Mouse (Mus musculus) ZHBTc4 (cell line): ENCODE data around the gene Yy1.
A peak's percentile ranks its signal among the peaks of the same experiment; 100 is the strongest.
"Not testable (repeated sequence)": the region's sequence is repeated elsewhere in the genome, so short reads cannot be mapped to it uniquely, and the experiment has no call there.

Experiments used
- DNase-seq: peaks from one replicate; pipeline ENCODE4 v3.0.0-alpha.2; 2011; ENCODE audit warnings: low read depth, low spot score

Gene Yy1

DNA sequence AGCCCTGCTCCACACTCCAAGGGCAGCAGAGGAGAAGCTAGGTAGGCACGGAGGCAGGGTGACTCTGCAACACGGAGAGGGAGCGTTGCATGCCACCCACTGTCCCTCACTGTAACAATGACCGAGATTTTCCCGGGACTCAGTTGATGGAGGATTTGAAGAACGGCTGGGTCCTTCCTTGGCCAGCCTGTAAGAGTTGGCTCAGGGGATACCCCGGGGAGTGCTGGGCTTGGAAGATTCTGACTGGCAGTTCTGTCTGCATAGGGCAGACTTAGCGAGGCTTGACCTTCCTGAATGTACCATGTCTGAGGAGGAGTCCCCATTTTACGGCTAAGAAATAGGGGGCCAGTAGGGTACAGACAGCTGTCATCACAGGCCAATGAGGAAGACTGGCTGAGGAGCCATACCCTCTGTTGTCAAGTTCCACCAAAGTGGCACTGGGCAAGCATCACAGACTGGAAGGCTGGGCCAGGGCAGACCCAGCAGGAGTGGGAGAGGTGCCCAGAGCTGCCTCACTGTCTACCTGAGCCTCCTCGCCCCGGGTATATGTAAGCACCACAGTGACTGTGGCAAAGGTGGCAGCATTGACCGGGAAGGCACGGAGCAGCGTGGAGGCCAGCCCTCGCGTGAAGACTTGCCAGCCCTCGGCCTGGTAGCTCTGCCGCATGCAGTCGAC is 33.6 kb downstream of the Yy1 start:
- no peak for DNase-seq

DNA sequence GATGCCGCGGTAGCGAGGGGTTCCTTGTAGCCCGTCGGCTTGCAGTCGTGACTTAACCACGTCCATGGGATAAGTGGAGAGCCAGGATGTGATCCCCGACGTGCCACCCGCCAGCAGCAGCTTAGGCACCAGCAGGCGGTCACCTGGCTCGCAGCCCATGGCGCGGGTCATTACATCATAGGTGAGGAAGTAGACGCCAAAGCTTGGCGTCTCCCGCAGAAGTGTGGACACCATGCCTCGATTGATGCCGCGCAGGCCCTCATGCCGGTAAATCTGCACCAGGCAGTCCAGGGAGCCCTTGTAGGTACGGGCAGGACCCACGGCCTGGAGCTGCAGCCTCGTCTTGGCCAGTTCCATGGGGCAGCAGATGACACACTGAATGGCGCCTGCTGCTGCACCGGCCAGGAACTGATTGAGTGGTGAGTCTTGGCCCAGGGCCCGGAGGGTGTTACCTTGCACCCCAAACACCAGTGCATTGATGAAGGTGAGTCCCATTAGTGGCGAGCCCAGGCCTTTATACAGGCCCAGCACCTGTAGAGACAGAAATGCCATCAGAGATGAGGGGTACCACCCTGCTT is 34.3 kb downstream of the Yy1 start:
- DNase-seq, result peak; percentile 26

DNA sequence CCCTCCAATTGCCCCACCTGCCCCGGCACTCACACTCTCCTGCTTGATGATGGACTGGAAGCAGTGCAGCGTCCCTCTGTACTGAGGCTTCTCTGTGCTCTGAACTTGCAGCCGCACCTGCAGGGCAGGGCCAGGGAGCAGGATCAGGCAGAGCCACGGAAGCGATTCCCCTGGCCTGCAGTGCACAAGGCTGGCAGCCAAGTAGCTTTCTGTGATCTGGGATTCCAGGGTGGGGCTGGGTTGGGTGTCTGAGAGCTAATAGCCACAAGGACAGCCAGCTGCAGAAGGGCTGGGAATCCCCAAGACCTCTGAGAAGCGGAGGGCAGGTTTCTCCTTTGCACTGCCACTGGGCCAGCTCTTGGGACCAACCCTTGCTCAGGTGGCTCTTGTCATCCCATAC is 34.9 kb downstream of the Yy1 start:
- DNase-seq, result peak; percentile 56

DNA sequence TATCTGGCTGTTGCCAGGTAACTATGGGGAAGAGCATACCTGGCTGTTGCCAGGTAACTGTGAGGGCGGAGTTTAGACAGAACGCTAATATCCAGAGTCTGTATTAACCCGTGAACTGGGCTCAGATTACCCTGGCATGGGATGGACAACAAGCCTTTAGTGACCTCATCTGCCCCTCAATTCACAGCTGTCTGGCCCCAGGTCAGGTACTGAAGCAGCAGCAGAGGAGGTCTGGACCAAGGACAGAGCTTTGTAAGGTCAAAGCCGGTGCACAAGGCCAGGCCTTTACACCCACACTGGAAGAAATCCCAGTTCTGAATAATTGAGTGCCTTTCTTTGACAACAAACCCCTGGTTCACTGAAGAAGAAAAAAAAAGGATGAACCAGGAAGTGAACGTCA is 36.9 kb downstream of the Yy1 start:
- DNase-seq, result no peak

DNA sequence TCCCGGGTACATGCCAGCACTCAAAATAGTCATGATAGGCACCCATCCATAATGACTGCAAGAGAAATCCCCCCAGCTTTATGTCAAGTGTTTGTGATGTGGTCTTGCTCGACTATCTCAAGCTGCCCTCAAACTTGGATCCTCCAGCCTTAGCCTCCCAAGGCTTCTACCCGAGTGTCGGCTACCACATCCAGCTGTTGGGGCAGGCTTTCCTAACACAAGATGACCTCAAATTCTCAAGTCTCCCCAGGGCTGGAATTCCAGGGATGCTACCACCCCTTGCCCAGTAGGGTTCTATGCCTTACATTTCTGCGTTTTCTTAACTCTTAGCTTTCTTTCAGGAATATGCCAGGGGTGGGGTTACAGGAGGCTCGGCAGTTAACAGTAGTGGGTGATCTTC is 37.6 kb downstream of the Yy1 start:
- DNase-seq, result no peak

DNA sequence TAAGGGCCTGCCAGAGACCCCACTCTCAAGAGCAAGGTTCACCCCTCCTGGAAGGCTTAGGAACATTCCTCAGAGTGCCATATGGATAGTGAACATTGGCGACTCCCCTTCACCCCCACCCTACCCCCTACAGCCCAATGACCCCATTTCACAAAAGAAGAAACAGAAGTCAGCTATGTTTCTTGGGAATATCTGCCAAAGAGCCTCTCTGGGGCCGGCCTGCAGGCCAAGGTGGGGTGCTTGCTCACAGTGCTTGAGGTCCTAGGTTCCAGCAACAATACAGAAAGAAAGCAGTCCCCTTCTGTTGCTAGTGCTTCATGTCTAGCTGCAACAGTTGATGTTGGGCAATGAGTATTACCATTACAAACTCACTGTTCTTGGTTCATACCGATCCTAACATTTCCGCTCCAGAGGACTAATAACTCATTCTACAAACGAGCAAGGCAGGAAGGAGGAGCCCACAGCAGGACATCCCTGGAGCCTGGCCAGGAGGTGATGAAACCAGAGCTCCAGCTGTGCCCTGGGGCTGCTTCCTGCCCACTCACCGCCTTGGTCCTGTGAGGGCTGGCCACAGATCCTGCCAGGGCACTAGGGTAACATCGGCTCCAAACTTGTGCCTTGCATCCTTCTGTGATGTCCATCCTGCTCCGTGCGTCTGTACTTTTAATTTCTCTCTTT is 39.3 kb downstream of the Yy1 start:
- no peak for DNase-seq

DNA sequence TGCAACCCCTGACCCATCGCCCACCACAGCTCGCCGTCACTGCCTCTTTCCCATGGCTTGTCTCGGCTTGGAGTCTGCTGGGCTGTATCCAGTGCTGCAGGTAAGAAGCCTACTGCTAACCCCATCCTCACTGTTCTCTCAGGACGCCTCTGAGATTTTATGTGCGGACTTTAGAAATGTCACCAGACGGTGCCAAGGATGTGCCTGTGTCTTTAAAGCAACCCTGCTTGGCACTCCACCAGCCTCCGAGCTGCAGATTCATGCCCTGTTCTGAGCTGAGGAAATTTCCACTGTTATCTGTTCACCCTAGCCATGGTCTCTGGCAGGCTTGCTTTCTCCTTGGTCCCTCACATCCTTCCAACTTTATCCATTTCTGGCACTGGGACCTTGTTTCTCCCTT is 40.1 kb downstream of the Yy1 start:
- DNase-seq, result no peak

DNA sequence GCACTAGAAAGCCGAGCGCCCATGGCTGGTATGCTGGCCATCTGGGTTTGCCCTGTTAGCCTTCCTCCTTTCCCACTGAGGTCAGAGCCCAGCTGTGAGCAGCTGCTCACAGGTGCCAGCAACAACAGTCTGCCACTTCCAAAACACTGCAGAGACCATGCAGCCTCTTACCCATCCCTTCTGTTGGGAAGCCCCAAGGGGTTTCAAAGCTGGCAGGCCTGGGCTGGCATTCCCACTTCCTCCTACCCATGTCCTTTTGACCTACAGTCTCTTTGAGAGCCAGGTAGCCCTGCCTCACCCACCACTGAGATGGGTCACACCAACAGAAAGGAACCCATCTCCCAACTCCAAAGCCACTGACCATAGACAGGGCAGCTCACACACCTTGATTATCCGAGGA is 40.6 kb downstream of the Yy1 start:
- DNase-seq, result no peak

DNA sequence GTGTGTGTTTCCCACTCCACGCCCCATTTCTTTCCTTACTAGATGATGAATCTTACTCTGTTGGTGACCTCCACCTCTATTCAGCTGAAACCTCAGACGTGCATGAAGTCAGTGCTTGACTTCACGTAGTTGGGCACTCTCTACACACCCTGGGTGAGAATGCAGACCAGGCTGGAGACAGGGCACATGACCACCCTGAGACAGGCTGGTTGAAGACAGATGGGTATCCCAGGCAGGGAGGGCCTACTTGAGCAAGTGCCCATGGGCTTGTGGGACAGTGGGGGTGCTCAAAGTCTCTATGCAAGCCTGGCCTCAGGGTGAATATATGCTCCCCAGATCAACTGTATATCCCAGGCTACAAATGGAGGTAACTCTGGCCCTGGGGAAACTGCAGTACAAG is 41.6 kb downstream of the Yy1 start:
- no peak for DNase-seq

DNA sequence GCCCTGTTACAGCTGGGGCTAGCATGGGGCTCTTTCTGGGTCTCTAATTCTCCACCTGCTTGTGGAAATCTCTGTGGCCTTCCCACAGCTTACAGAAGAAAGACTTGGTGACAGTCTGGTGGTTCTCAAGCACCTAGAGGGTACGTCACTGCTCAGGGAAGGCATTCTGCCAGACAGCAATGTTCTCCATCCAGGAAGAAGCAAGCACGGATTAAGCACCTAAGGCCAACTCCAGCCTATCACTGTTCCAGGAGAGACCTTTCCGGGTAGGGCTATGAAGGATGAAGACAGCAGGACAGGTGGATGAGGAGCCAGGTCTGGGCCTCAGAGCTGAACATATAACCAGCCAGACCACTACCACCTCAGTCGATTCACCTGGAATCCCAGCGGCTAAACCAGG is 42.0 kb downstream of the Yy1 start:
- DNase-seq, result no peak

DNA sequence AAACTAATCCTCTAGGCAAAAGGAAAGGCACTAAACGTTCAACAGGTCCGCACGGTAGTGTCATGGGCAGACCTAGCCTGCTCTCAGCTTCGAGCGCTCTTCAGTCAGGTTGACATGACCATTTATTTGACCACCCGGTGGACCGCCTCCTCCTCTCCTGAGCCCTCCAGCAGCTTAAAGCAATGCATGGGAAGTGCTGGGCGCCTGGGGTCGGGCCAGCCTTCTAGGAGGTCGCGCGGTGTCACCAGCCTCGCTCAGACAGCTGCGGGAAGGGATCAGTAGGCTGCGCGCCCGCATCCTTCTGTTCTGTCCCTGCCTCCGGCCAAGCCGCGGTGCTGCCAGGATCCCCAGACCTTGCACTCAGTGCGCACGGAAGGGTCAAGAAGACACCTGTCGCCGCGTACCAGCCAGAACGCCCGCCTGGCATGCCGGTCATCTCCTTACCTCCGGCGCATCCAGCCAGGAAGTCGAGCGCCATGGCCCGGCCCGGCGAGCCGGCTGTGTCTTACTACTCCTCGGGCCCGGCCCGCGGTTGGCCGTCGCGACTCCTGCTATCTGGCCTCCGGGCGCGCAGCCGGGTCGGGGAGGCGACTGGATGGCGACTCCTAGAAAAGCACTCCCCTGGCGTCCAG is 42.6 kb downstream of the Yy1 start:
- DNase-seq, result peak; percentile 35

DNA sequence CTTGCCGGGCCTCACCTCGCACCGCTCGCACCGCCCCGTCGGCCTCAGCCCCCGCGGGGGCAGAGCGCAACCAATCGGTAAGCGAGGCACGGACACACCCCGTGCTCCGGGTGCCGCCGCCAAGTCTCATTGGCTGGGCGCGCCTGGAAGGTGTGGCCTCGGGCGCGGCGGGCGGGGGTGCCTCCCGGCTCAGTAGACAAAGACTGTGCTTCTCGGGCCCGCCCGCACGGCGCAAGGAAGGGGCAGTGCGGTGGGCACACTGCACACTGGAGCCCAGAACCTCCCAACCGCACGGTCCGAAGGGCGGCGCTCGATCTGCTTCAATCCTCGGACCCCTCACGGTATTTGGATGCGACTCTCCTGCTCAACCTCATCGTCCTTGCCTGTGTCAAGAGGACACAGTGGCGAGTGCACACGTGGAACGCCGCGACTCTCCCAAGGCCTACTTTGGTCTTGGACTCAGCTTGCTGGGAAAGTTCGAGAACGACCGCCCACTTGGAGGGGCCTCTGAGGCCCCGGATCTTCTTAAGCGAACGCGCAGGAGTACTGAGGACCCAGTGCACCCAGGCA is 43.2 kb downstream of the Yy1 start, which contains the start of the genes Slc25a29 and Slc25a47:
TSS of gene Slc25a29 (minus strand) at position 44 of the 570 bp plus-strand sequence.
TSS of gene Slc25a47 (plus strand) at position 207 of the 570 bp plus-strand sequence.
- DNase-seq, result peak; percentile 97

DNA sequence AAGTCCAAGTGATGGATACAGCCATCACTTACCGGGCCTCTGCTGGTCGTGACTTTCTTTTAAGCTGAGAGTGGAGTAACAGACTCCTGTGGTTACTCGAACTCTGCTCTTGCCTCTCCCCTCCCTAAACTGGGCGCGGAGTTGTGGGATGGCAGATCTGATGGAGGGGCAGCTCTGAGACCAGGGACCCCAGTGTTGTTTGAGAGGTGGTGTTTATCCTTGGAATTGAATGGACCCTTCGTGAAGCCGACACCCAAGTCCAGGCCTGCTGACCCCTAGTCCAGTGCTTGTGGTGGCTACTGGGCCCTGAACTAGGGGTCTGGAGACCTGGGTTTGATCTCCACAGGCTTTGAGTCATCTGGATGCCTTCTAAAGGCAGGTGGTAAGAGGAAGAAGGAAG is 43.9 kb downstream of the Yy1 start:
- DNase-seq, result no peak

DNA sequence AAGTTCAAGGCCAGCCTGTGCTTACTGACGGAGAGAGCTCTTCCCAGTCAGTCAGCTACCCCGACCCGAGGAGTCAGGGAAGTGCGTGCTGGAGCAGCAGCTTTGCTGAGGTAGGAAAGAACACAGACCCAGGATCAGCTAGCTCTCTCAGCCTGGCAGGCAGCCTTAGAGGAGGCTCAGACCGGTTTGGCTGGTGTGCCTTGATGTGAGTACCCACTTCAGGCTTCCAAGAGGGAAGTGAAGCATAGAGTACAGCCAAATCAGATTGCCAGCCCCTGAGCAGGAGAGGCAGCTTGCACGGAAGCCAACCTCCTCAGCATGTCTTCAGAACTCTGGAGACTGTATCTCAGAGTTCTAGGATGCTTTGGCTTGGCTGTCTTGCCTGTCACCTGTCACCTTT is 48.4 kb downstream of the Yy1 start:
- DNase-seq, result no peak

DNA sequence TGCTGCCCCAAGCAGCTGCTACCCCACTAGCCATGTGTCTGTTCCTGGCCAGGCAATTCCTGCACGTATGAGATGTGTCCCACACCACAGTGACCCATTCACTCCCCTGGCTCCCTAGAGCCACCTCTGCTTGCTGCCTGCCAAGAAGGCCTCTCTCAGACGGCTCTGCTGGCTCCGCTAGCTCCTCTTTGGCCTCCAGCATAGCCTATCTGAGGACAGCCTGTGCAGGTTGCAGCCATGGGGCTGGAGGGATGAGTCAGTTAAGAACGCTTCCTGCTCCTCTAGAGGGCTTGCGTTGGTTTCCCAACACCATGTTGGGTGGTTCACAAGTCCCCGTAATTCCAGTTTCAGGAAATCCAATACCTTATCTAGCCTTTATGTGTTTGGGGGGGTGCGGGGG is 49.9 kb downstream of the Yy1 start:
- no peak for DNase-seq

DNA sequence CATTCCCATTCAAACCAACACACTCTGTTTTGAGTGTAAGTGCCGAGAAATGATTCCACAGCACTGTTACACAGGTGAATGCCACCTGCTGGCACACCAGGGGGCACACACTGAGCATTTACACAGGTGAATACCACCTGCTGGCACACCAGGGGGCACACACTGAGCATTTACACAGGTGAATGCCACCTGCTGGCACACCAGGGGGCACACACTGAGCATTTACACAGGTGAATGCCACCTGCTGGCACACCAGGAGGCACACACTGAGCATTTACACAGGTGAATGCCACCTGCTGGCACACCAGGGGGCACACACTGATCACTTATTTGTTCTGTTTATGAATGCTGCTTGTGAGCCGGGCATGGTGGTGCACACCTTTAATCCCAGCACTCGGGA is 55.3 kb downstream of the Yy1 start:
- DNase-seq, result not testable (repeated sequence)

DNA sequence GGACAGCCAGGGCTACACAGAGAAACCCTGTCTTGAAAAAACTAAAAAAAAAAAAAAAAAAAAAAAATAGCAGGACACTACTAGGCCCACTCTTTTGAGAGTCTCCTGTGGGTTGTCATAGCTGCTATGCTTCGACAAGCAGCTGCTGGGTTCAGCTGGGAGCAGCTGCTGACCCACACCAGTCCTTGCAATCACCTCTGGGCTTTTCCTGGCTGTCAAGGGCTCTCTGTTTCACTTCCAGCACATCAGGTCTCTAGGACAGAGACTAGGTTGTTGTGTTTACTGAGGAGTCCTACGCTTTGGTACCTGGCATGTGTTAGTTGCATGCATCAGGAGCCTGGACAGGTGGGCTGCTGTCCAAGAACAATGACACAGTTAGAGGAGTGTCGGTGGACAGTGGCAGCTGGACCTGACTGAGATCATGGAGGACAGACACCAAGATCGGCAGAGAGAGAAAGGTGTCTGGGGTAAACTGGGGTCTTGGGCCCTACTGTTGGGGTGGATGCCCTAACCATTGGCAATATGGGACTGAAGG is 56.8 kb downstream of the Yy1 start:
- DNase-seq, result no peak

DNA sequence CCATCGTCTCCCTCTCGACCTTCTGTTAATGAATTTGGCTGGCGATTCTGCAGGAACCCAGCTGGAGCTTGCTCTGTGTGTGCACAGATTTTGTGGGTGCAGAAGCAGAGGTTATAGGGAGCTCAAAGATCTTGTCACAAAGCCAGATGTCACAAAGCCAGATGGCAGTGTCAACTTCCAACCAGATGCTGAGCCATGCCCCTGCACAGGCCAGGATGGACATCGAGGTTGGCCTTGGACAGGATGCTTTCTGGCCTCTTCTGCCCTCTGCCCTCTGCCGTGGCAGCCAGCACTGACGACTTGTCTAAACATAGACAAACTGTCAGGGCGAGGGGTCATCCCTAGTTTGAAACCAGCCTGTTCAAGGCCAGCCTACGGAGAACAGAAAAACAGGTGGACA is 57.4 kb downstream of the Yy1 start:
- no peak for DNase-seq

DNA sequence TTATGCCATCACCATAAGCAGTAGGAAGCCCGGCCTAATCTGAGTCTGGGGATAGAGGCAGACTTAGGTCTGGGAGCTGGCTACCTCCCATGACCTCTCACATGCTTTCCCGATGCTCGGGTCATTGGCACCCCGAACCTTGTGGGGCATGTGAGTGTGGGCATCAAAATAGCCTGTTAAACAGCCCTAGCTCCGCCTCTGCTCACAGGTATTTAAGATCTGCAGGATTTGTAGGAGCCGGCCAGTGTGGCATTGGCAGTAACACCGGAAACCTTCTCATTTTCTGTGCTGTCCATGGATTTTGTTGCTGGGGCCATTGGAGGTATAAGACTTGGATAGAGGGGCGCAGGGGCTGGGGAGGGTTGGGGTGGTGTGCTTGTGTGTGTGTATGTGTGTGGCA is 58.1 kb downstream of the Yy1 start:
- DNase-seq, result no peak

DNA sequence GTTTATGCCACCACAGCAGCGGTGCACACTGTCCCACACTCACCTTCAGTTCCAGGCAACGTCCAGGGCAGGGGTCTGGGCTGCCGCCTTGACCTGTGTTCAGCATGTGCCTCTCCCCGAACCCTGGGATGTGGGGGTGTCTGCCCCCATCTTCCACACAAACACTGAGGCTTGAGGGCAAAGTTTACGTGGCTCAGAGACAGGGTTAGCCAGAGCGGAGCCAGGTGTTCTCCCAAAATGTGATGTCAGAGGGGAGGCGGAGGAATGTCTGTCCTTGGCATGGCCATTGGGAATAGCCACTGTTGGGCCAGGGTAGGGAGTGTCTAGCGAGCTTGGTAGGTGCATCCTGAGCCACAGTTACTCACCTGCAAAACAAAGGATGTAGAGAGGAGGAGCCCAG is 60.0 kb downstream of the Yy1 start:
- no peak for DNase-seq

DNA sequence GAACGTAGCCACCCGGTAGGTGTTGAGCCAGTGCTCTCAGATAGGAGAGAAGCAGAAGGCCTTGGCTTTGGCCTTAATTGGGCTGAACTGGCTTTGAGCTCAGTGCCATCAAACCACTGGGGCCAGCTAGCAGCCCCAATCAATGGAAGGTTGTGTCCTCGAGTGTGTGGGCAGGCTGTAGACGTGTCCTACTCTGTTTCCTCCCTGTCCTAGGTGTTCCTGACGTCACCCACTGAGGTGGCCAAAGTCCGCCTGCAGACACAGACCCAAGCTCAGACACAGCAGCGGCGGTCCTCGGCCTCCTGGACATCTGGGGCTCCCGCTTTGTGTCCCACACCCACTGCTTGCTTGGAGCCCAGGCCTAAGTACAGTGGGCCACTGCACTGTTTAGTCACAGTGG is 62.3 kb downstream of the Yy1 start:
- DNase-seq, result no peak

DNA sequence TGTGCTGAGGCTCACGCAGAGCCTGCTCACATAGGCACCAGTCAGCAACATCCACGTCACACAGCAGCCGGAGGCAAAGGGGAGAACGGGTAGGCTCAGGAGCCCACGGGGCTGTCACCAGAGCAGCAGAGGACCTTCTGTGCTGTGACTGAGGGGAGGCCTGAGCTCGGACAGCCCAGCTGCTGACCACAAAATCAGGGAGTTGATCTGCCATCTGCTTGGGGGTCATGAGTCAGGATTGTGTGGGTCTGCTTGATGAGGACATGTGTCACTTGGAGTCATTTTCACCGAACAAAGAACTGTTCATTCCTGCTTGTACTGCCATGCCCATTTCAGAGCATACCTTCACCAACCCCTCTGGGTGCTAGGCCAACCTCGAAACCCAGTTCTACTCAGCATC is 63.4 kb downstream of the Yy1 start:
- no peak for DNase-seq
